19 mouse cellular contexts compared by ENCODE assay signal in genomic region chr3:14746041-14746440, GRCm38 (mm10).
"Had no signal": no experiment of that assay in that cellular context is flagged by ENCODE, and none has a peak within 500 bp of the region (broad histone marks: within the 10 kb centered on the region; RNA-seq: fewer than 3 reads in every experiment).

No protein-coding gene starts in this region.

- H3K27ac ChIP-seq: midbrain, embryonic 10.5 days; midbrain, embryonic 12.5 days; neural tube, embryonic 13.5 days; neural tube, embryonic 15.5 days had no signal

- H3K36me3 ChIP-seq: midbrain, embryonic 10.5 days; midbrain, embryonic 12.5 days; neural tube, embryonic 13.5 days; neural tube, embryonic 15.5 days had no signal

- H3K9ac ChIP-seq: lung, embryonic 14.5 days; midbrain, embryonic 12.5 days; neural tube, embryonic 13.5 days; neural tube, embryonic 15.5 days had no signal

- DNase-seq: lung, adult 18-20 months; lung, embryonic 14.5 days; lung, postnatal 10 days; lung, postnatal 4 days; midbrain, embryonic 14.5 days; retina, postnatal 1 day; right cerebral cortex, adult 18-20 months; right cerebral cortex, postnatal 25 days; right cerebral cortex, postnatal 4 days; spleen, adult 18-20 months; thymus, adult 2 months; thymus, postnatal 25 days; thymus, postnatal 4 days had no signal

- H3K4me3 ChIP-seq: midbrain, embryonic 10.5 days; midbrain, embryonic 12.5 days; myocyte; neural tube, embryonic 13.5 days; neural tube, embryonic 15.5 days had no signal

- H3K9me3 ChIP-seq: midbrain, embryonic 10.5 days; midbrain, embryonic 12.5 days; neural tube, embryonic 13.5 days; neural tube, embryonic 15.5 days had no signal

- H3K4me1 ChIP-seq: midbrain, embryonic 10.5 days; midbrain, embryonic 12.5 days; neural tube, embryonic 13.5 days; neural tube, embryonic 15.5 days had no signal

- ATAC-seq: midbrain, embryonic 16.5 days had no signal

- H3K4me2 ChIP-seq: lung, embryonic 14.5 days; midbrain, embryonic 12.5 days; neural tube, embryonic 13.5 days; neural tube, embryonic 15.5 days had no signal

- H3K27me3 ChIP-seq: midbrain, embryonic 12.5 days; neural tube, embryonic 13.5 days; neural tube, embryonic 15.5 days had no signal
